Mouse (Mus musculus): ENCODE data around the gene Crtc3.

DNA sequence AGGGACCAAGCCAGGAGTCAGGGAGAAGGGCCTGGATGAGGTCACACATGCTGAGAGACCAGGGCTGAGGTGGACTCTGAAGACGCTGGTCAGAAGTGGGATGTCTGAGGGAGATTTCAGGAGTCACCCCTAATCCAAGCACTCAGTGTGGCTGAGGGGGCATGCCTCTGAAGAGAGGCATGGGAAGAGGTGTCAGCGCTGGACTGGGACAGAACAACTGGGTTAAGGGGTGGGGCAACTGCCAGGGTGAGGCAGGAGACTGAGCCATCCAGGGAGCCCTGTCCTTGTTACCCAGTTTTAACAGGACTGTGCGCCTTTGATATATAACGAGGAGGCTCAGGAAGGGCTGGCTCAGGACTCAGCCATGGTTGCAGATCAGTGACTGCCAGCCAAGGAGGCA lies 102.5 kb downstream of the Crtc3 start:
- TF ChIP-seq CTCF (IDR thresholded peaks at IDR 0.05; ENCODE audit: borderline replicate concordance, insufficient read depth, low read depth, low read length), result no peak
- TF ChIP-seq POLR2A (IDR thresholded peaks at IDR 0.05; ENCODE audit: borderline replicate concordance, insufficient read depth, low read length), result no peak

Data from cerebellum, adult 2 months (tissue).